Mouse (Mus musculus): ENCODE measurements around the gene Tcea3. TPM values are rescaled to one million over a fixed set of nuclear protein-coding genes. Genes with fewer than 3 reads are reported as not detected.
A peak's percentile ranks its signal among the peaks of the same experiment; 100 is the strongest.

The Tcea3 gene
- polyA plus RNA-seq, 1 experiment from 2014 or later = 19.2 TPM

- H3K9me3 ChIP-seq (replicated peaks) = no peaks in the 10 kb centered on the region
- no peak overlapping the region for H3K4me3 ChIP-seq (replicated peaks)
- H3K27me3 ChIP-seq = peaks cover 51% of the 10 kb centered on the region
- peaks cover 14% of the 10 kb centered on the region; the same call in 1 of the 2 replicates for H3K4me1 ChIP-seq (replicated peaks)
- 70% methylated on average over 8 of the region's 8 CpGs for WGBS (ENCODE audit: insufficient replicate concordance)
- ATAC-seq (ENCODE audit: insufficient read depth) = no peak
- peak overlapping the region; percentile 65 for H3K27ac ChIP-seq (replicated peaks)
- no peak overlapping the region for H3K9ac ChIP-seq
- H3K4me2 ChIP-seq = peak overlapping the region; percentile 13
- H3K36me3 ChIP-seq (replicated peaks) = no peaks in the 10 kb centered on the region
Measured at GRCm38 (mm10) chr4:136215576-136215975, 32.0 kb upstream of the Tcea3 start.

- WGBS (ENCODE audit: insufficient replicate concordance) = 44% methylated on average over 10 of the region's 10 CpGs
- H3K9me3 ChIP-seq (replicated peaks) = no peaks in the 10 kb centered on the region
- peaks cover 14% of the 10 kb centered on the region; the same call in 1 of the 2 replicates for H3K4me1 ChIP-seq (replicated peaks)
- no peaks in the 10 kb centered on the region for H3K36me3 ChIP-seq (replicated peaks)
- peaks cover 58% of the 10 kb centered on the region for H3K27me3 ChIP-seq
- no peak overlapping the region for H3K4me2 ChIP-seq
- H3K9ac ChIP-seq = no peak overlapping the region
- H3K4me3 ChIP-seq (replicated peaks) = no peak overlapping the region
- no peak for ATAC-seq (ENCODE audit: insufficient read depth)
- 0 out of 2 replicates have a peak overlapping the region, but pooled peaks have one; percentile 19 for H3K27ac ChIP-seq (replicated peaks)
Measured at GRCm38 (mm10) chr4:136217063-136217462, 30.5 kb upstream of the Tcea3 start.

GRCm38 (mm10) chr4:136218595-136219214 is 28.8 kb upstream of the Tcea3 start:
- Histone ChIP-seq H3K27ac (replicated peaks) (no peak overlapping the region), H3K4me3 (replicated peaks) (no peak overlapping the region), H3K9me3 (replicated peaks) (no peaks in the 10 kb centered on the region), H3K27me3 (peaks cover 59% of the 10 kb centered on the region), H3K4me2 (peak overlapping the region; percentile 0; the same call in 1 of the 2 replicates), H3K9ac (no peak overlapping the region), H3K4me1 (replicated peaks) (0 out of 2 replicates have a peak, but pooled peaks cover 12% of the 10 kb centered on the region), H3K36me3 (replicated peaks) (no peaks in the 10 kb centered on the region)
- no peak for ATAC-seq (ENCODE audit: insufficient read depth)
- 22% methylated on average over 18 of the region's 18 CpGs for WGBS (ENCODE audit: insufficient replicate concordance)

DNA sequence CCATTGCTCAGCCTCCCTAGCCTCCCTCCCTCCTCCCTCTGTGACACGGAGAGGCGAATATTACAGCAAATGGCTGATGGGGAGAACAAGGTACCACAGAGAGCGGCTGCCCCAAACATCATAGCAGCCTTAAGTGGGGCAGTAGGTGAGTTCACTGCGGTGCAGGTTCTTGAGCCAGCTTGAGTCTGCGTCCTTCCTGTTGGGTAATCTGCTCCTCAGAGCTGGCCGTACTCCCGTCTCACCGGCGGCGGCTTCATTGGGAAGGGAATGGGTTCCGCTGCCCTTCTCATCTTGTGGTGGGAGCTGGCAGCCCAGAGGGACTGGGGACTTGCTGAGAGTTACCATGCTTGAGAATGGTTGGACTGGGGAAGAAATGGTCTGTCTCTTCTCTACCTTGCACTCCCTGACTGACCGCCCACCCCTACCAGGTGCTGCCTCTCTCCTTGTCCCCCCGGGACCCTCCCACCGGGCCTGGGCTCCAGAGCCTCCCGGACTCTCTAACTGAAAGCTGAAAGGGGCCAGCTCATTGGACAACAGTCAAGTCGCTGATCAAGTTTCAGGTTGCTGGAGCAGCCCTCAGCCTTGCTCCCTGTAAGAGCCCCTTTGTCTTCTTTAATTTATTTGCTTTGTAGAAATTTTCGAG is 27.3 kb upstream of the Tcea3 start:
- H3K9ac ChIP-seq = no peak overlapping the region
- no peaks in the 10 kb centered on the region for H3K36me3 ChIP-seq (replicated peaks)
- 0 out of 2 replicates have a peak, but pooled peaks cover 12% of the 10 kb centered on the region for H3K4me1 ChIP-seq (replicated peaks)
- WGBS (ENCODE audit: insufficient replicate concordance) = 8% methylated on average over 17 of the region's 17 CpGs
- no peak overlapping the region for H3K27ac ChIP-seq (replicated peaks)
- no peak overlapping the region for H3K4me2 ChIP-seq
- H3K4me3 ChIP-seq (replicated peaks) = no peak overlapping the region
- peaks cover 60% of the 10 kb centered on the region for H3K27me3 ChIP-seq
- no peaks in the 10 kb centered on the region for H3K9me3 ChIP-seq (replicated peaks)
- ATAC-seq (ENCODE audit: insufficient read depth) = no peak

DNA sequence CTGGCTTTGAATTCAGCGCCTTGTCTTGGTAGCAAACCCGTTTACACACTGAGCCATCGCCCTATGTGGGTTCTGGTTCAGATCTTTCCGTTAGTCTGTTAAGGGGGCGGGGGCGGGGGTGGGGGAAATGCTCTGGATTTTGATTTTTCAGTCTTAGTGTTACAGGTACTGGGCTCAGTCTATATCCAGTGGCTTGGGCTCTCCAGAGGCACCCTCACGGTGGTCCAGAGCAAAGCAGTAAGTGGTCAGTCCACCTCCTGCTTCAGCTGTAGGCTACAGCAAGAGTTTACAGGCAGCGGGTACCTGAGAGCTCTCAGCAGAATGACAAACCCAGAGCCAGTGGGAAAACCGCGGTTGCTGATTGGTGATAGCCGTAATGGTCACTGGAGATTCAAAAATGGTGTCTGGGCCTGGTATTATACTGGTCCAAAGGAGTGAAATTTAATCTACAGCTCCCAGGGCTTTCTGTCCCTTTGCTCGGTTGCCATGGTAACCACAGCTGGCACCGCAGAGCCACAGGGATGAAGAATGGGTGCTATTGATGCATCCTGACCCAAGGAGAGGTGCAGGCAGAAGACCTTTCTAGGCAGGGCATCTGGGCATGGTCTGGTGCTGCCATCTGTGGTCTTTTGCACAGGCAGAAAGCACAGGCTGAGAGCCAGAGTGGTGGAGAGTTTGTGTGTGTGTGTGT is 23.8 kb upstream of the Tcea3 start:
- ATAC-seq (ENCODE audit: insufficient read depth) = no peak
- no peak overlapping the region for H3K27ac ChIP-seq (replicated peaks)
- no peaks in the 10 kb centered on the region for H3K36me3 ChIP-seq (replicated peaks)
- no peak overlapping the region for H3K9ac ChIP-seq
- no peak overlapping the region for H3K4me2 ChIP-seq
- H3K9me3 ChIP-seq (replicated peaks) = no peaks in the 10 kb centered on the region
- H3K27me3 ChIP-seq = peaks cover 35% of the 10 kb centered on the region
- H3K4me3 ChIP-seq (replicated peaks) = no peak overlapping the region
- WGBS (ENCODE audit: insufficient replicate concordance) = 52% methylated on average over 13 of the region's 13 CpGs
- no peaks in the 10 kb centered on the region for H3K4me1 ChIP-seq (replicated peaks)

GRCm38 (mm10) chr4:136224240-136224559 is 23.3 kb upstream of the Tcea3 start:
- Histone ChIP-seq H3K27ac (replicated peaks) (no peak overlapping the region), H3K4me3 (replicated peaks) (no peak overlapping the region), H3K27me3 (peaks cover 29% of the 10 kb centered on the region), H3K4me2 (no peak overlapping the region), H3K9me3 (replicated peaks) (no peaks in the 10 kb centered on the region), H3K36me3 (replicated peaks) (no peaks in the 10 kb centered on the region), H3K9ac (no peak overlapping the region), H3K4me1 (replicated peaks) (no peaks in the 10 kb centered on the region)
- ATAC-seq (ENCODE audit: insufficient read depth) = no peak
- 50% methylated on average over 5 of the region's 5 CpGs for WGBS (ENCODE audit: insufficient replicate concordance)

GRCm38 (mm10) chr4:136224677-136225460 is 22.7 kb upstream of the Tcea3 start:
- H3K4me3 ChIP-seq (replicated peaks) = no peak overlapping the region
- no peaks in the 10 kb centered on the region for H3K36me3 ChIP-seq (replicated peaks)
- H3K27ac ChIP-seq (replicated peaks) = no peak overlapping the region
- H3K4me2 ChIP-seq = no peak overlapping the region
- ATAC-seq (ENCODE audit: insufficient read depth) = no peak
- H3K4me1 ChIP-seq (replicated peaks) = no peaks in the 10 kb centered on the region
- no peak overlapping the region for H3K9ac ChIP-seq
- peaks cover 23% of the 10 kb centered on the region for H3K27me3 ChIP-seq
- WGBS (ENCODE audit: insufficient replicate concordance) = 51% methylated on average over 23 of the region's 23 CpGs
- H3K9me3 ChIP-seq (replicated peaks) = no peaks in the 10 kb centered on the region

GRCm38 (mm10) chr4:136227408-136227807 is 20.1 kb upstream of the Tcea3 start:
- H3K4me1 ChIP-seq (replicated peaks) = no peaks in the 10 kb centered on the region
- no peak overlapping the region for H3K4me3 ChIP-seq (replicated peaks)
- no peak overlapping the region for H3K4me2 ChIP-seq
- H3K9ac ChIP-seq = no peak overlapping the region
- ATAC-seq (ENCODE audit: insufficient read depth) = no peak
- H3K36me3 ChIP-seq (replicated peaks) = no peaks in the 10 kb centered on the region
- H3K9me3 ChIP-seq (replicated peaks) = no peaks in the 10 kb centered on the region
- peaks cover 3% of the 10 kb centered on the region; the same call in 1 of the 2 replicates for H3K27me3 ChIP-seq
- no peak overlapping the region for H3K27ac ChIP-seq (replicated peaks)
- WGBS (ENCODE audit: insufficient replicate concordance) = 49% methylated on average over 7 of the region's 7 CpGs

- Histone ChIP-seq H3K4me2 (no peak overlapping the region), H3K9ac (no peak overlapping the region), H3K4me1 (replicated peaks) (no peaks in the 10 kb centered on the region), H3K4me3 (replicated peaks) (no peak overlapping the region), H3K36me3 (replicated peaks) (no peaks in the 10 kb centered on the region), H3K9me3 (replicated peaks) (no peaks in the 10 kb centered on the region), H3K27me3 (peaks cover 3% of the 10 kb centered on the region; the same call in 1 of the 2 replicates), H3K27ac (replicated peaks) (no peak overlapping the region)
- ATAC-seq (ENCODE audit: insufficient read depth) = no peak
- 48% methylated on average over 5 of the region's 5 CpGs for WGBS (ENCODE audit: insufficient replicate concordance)
Measured at GRCm38 (mm10) chr4:136228640-136229039, 18.9 kb upstream of the Tcea3 start.

DNA sequence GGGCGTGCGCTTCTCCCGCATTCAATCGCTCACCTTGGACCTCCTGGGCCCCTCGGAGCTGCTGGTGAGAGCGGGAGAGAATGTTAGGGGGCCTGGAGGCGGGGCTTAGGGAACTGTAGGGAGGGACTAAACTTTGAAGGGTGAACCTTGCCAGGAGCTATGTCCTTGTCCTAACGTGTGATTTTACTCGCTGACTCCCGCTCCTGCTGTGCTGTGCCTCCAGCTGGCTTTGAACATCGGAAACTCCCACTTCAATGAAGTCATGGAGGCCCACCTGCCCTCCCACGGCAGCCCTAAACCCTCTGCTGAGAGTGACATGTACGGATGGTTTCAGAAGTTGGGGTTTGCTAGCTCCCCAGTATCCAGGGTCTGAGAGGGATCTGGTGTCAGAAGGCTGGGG is 8.9 kb upstream of the Tcea3 start:
- Histone ChIP-seq H3K27me3 (peaks cover 80% of the 10 kb centered on the region), H3K4me1 (replicated peaks) (no peaks in the 10 kb centered on the region), H3K27ac (replicated peaks) (no peak overlapping the region), H3K9ac (no peak overlapping the region), H3K36me3 (replicated peaks) (0 out of 2 replicates have a peak, but pooled peaks cover 8% of the 10 kb centered on the region), H3K4me3 (replicated peaks) (no peak overlapping the region), H3K9me3 (replicated peaks) (no peaks in the 10 kb centered on the region), H3K4me2 (no peak overlapping the region)
- no peak for ATAC-seq (ENCODE audit: insufficient read depth)
- WGBS (ENCODE audit: insufficient replicate concordance) = 23% methylated on average over 13 of the region's 13 CpGs

- Histone ChIP-seq H3K9ac (no peak overlapping the region), H3K4me3 (replicated peaks) (no peak overlapping the region), H3K27me3 (peaks cover 80% of the 10 kb centered on the region), H3K9me3 (replicated peaks) (no peaks in the 10 kb centered on the region), H3K27ac (replicated peaks) (no peak overlapping the region), H3K4me2 (no peak overlapping the region), H3K36me3 (replicated peaks) (0 out of 2 replicates have a peak, but pooled peaks cover 8% of the 10 kb centered on the region), H3K4me1 (replicated peaks) (no peaks in the 10 kb centered on the region)
- WGBS (ENCODE audit: insufficient replicate concordance) = 51% methylated on average over 9 of the region's 9 CpGs
- no peak for ATAC-seq (ENCODE audit: insufficient read depth)
Measured at GRCm38 (mm10) chr4:136239111-136239510, 8.4 kb upstream of the Tcea3 start.
